Mouse (Mus musculus): ENCODE measurements around the gene Cyct.

DNA sequence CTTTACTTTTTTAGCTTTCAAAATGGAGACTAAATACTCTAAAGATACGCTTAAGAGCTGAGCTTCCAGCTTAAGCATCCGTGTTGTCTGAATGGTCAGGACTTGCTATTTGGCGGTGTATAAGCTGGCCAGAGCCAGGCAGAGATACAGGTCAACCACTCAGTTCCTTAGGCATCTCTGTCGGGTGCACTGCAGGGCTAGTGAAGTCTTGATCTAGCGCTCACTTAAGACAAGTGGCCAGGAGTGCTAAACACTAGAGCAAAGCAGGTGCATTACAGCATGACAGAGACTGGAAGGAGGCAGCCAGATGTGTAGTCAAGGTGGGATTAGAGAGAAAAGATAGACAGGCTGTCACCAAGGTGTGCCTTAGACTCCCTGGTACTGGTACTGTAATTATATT is 30.2 kb downstream of the Cyct start:
- TF ChIP-seq CTCF (IDR thresholded peaks at IDR 0.05; ENCODE audit: borderline replicate concordance, control insufficient read depth, extremely low read depth, insufficient read depth, low read length, poor library complexity) (no peak), POLR2A (IDR thresholded peaks at IDR 0.05; ENCODE audit: control insufficient read depth, extremely low read depth, insufficient read depth, low read length, poor library complexity) (no peak)

All from thymus, adult 2 months (tissue).